In the genomic region with DNA sequence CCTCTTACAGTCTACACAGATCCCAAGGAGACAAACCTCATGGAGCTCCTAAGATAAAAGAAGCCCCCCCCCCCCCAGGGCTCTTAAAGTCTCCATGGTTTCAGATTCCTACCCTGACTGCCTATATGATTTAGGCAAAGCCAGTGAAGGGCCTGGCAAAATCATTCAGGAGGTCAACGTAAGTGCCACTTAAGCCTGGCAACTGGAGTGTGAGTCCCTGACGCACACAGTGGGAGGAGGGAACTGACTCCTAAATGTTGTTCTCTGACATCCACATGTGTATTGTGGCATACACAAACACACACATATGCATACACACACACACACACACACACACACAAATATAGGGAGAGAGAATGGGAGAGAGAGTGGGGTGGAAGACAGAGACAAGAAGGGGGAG, we compare ENCODE assay signal across 24 mouse cellular contexts. TPM values are rescaled to one million over a fixed set of nuclear protein-coding genes. Genes with fewer than 3 reads are reported as not detected.
"Had no signal": no experiment of that assay in that cellular context is flagged by ENCODE, and none has a peak within 500 bp of the region (broad histone marks: within the 10 kb centered on the region; RNA-seq: fewer than 3 reads in every experiment).

No protein-coding gene starts in this region.

- H3K27ac ChIP-seq: gastrocnemius, adult 2 months; heart, embryonic 10.5 days; hindbrain, embryonic 10.5 days; hindbrain, embryonic 12.5 days; hindbrain, embryonic 14.5 days; intestine, embryonic 15.5 days; layer of hippocampus, adult 2 months; left cerebral cortex, adult 2 months; limb, embryonic 10.5 days; limb, embryonic 12.5 days had no signal

- H3K4me3 ChIP-seq: gastrocnemius, adult 2 months; heart, embryonic 10.5 days; heart, embryonic 12.5 days; hindbrain, embryonic 10.5 days; hindbrain, embryonic 12.5 days; intestine, embryonic 15.5 days; layer of hippocampus, adult 2 months; left cerebral cortex, adult 2 months; limb, embryonic 10.5 days; limb, embryonic 12.5 days had no signal

- H3K9me3 ChIP-seq: heart, embryonic 10.5 days; heart, embryonic 12.5 days; hindbrain, embryonic 10.5 days; hindbrain, embryonic 12.5 days; intestine, embryonic 15.5 days; limb, embryonic 10.5 days; limb, embryonic 12.5 days had no signal

- DNase-seq: gastrocnemius, postnatal 10 days; gastrocnemius, postnatal 25 days; heart, adult 18-20 months; heart, postnatal 10 days; heart, postnatal 4 days; kidney, adult 18-20 months; kidney, adult 8-10 months; kidney, postnatal 10 days; kidney, postnatal 25 days; kidney, postnatal 4 days had no signal

- ATAC-seq: hindbrain, embryonic 16.5 days; inflammation-experienced regulatory T-cells, adult 6 months; intestine, embryonic 15.5 days; intestine, postnatal 0 days had no signal

- H3K9ac ChIP-seq: heart, embryonic 12.5 days; hindbrain, embryonic 12.5 days; hindbrain, embryonic 14.5 days; intestine, embryonic 15.5 days; limb, embryonic 12.5 days had no signal

- H3K27me3 ChIP-seq: heart, embryonic 12.5 days; hindbrain, embryonic 12.5 days; intestine, embryonic 15.5 days; limb, embryonic 12.5 days had no signal

- H3K36me3 ChIP-seq: hindbrain, embryonic 10.5 days; hindbrain, embryonic 12.5 days; intestine, embryonic 15.5 days had no signal

- H3K4me1 ChIP-seq: hindbrain, embryonic 10.5 days; hindbrain, embryonic 12.5 days; intestine, embryonic 15.5 days; limb, embryonic 10.5 days had no signal

- H3K4me2 ChIP-seq: heart, embryonic 12.5 days; hindbrain, embryonic 12.5 days; hindbrain, embryonic 14.5 days; intestine, embryonic 15.5 days; limb, embryonic 12.5 days had no signal

RNA-seq across cellular contexts. Expression of gene Daam2, which starts 12.7 kb away (rescaled TPM):
- polyA plus RNA-seq: inflammation-experienced regulatory T-cells, adult 6 months had no signal
